Mouse (Mus musculus) embryonic facial prominence, embryonic 13.5 days (tissue): ENCODE data around the gene Abhd4. TPM values are rescaled to one million over a fixed set of nuclear protein-coding genes. Genes with fewer than 3 reads are reported as not detected.

Experiments
- ATAC-seq: fragments of 200-750 bp; cut with Nextera tagmentation; 2 replicates; pipeline ENCODE4 v1.8.0; 2017; ENCODE audit warnings: low read depth; ENCODE audit not compliant: insufficient number of reproducible peaks, insufficient read depth, low FRiP score, low TSS enrichment
- H3K27ac ChIP-seq: fragments of 300-500 bp; sonication (generic); 2 replicates; pipeline ENCODE4 v1.5.1; 2015; ENCODE audit warnings: moderate library complexity, mild to moderate bottlenecking, inconsistent platforms
- H3K27me3 ChIP-seq: fragments of 300-500 bp; sonication (generic); 2 replicates; pipeline ENCODE4 v1.6.1; 2015; ENCODE audit warnings: mild to moderate bottlenecking, inconsistent platforms
- H3K36me3 ChIP-seq: fragments of 300-500 bp; sonication (generic); 2 replicates; pipeline ENCODE4 v1.6.1; 2015; ENCODE audit warnings: mild to moderate bottlenecking, inconsistent platforms
- H3K4me1 ChIP-seq: fragments of 300-500 bp; sonication (generic); 2 replicates; pipeline ENCODE4 v1.6.1; 2015; ENCODE audit warnings: inconsistent platforms
- H3K4me2 ChIP-seq: fragments of 300-500 bp; sonication (generic); 2 replicates; pipeline ENCODE4 v1.6.1; 2015; ENCODE audit warnings: moderate library complexity, mild to moderate bottlenecking, inconsistent platforms
- H3K4me3 ChIP-seq: fragments of 300-500 bp; sonication (generic); 2 replicates; pipeline ENCODE4 v1.5.1; 2015; ENCODE audit warnings: mild to moderate bottlenecking, inconsistent platforms
- H3K9ac ChIP-seq: fragments of 300-500 bp; sonication (generic); 2 replicates; pipeline ENCODE4 v1.6.1; 2015; ENCODE audit warnings: mild to moderate bottlenecking, inconsistent platforms
- H3K9me3 ChIP-seq: fragments of 300-500 bp; sonication (generic); 2 replicates; pipeline ENCODE4 v1.6.1; 2016; ENCODE audit warnings: inconsistent platforms
- WGBS: fragments of 180-500 bp; shearing (Covaris S2); methylation state at CpG from one replicate; pipeline ENCODE4 v1.1.7; 2015; ENCODE audit warnings: mixed read lengths; 5-methylcytosine and 5-hydroxymethylcytosine counted together
- polyA plus RNA-seq: library from polyadenylated mRNA; unstranded; fragments of >200 nt; fragmentation: Nextera tagmentation; extraction: Ambion mirVana; gene quantifications from 2 replicates; pipeline ENCODE4 v1.2.1, GENCODE M21; 2015

Gene Abhd4
- polyA plus RNA-seq, 1 experiment from 2014 or later: 50.5 TPM

DNA sequence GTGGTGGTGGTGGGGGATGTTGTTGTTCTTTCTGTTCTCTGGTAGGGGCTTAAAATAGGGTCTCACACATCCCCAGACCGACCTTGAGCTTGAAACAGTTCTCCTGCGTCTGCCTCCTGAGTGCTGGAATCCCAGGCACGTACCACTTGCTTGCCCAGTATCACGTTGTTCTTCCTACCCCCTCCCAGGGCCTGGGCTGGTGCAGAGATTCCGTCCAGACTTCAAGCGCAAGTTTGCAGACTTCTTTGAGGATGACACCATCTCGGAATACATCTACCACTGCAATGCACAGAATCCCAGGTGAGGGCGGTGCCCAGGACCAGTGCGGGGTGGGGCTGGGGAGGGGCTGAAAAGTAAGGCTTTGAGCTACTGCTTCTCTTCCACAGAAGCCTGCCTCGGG lies 11.1 kb downstream of the Abhd4 start:
- no peak overlapping the region for H3K4me3 ChIP-seq
- peaks cover 71% of the 10 kb centered on the region for H3K36me3 ChIP-seq
- no peaks in the 10 kb centered on the region for H3K27me3 ChIP-seq
- H3K4me2 ChIP-seq: no peak overlapping the region
- peaks cover 5% of the 10 kb centered on the region for H3K4me1 ChIP-seq
- H3K9ac ChIP-seq: no peak overlapping the region
- ATAC-seq: no peak
- no peak overlapping the region for H3K27ac ChIP-seq
- WGBS: 44% methylated on average over 10 of the region's 10 CpGs
- H3K9me3 ChIP-seq: no peaks in the 10 kb centered on the region

DNA sequence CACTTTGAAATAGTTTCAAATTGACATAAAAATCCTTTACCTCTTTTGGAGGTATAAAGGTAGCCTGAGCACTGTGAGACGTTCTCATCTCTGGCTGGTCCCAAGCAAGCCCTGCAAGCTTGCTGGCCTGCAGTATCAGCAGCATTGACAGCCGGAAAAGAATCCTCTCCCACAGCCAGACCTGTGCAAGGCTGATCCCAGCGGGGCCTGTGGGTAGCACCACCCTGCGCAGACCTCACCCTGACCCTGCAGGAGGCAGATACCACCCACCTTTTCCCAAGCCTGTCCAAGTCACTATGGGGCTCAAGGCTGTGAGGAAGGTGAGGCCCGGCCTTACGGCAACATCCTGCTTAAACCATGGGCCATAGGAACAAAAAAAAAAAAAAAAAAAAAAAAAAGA lies 12.0 kb downstream of the Abhd4 start:
- H3K4me1 ChIP-seq: no peaks in the 10 kb centered on the region
- peaks cover 71% of the 10 kb centered on the region for H3K36me3 ChIP-seq
- H3K9me3 ChIP-seq: no peaks in the 10 kb centered on the region
- no peak overlapping the region for H3K4me2 ChIP-seq
- no peak overlapping the region for H3K4me3 ChIP-seq
- no peaks in the 10 kb centered on the region for H3K27me3 ChIP-seq
- no peak for ATAC-seq
- WGBS: 73% methylated on average over 6 of the region's 6 CpGs
- no peak overlapping the region for H3K27ac ChIP-seq
- H3K9ac ChIP-seq: no peak overlapping the region

DNA sequence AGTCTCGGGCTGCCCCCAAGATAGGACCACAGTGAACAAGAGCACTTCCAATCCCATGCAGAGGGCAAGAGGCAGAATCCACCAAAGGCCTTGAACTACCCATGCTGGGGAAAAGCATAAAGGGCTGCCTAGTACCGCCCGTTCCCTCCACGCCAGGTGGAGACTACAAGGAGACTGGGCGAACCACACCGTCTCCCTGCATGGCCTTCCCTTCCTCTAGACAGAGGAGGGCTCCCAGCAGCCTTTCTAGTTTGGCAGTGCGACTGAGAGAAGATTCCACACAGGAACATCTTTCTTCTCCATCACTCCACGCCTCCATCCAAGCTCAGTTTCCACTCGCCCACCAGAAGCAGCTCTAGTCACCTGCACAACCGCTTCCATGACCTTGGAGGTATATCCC lies 14.0 kb downstream of the Abhd4 start:
- no peak overlapping the region for H3K9ac ChIP-seq
- no peaks in the 10 kb centered on the region for H3K9me3 ChIP-seq
- H3K27me3 ChIP-seq: no peaks in the 10 kb centered on the region
- H3K36me3 ChIP-seq: peaks cover 57% of the 10 kb centered on the region
- WGBS: 90% methylated on average over 10 of the region's 10 CpGs
- H3K4me1 ChIP-seq: no peaks in the 10 kb centered on the region
- H3K4me3 ChIP-seq: no peak overlapping the region
- no peak overlapping the region for H3K27ac ChIP-seq
- no peak for ATAC-seq
- no peak overlapping the region for H3K4me2 ChIP-seq

DNA sequence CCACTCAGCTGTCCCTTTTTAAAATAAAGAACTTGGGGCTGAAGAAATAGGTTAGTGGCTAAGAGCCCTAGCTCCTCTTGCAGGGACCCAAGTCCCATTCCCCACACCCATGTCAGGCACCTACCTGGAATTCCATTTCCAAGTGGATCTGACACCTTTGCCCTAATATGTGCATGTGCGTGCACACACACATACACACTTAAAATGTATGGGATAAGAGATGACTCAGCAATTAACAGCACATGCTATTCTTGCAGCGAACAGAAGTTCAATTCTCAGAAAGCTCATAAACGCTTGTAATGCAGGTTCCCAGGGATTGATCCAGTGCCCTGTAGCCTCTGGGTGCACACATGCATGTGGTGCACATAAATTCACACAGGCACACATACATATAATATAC lies 15.6 kb downstream of the Abhd4 start:
- H3K27me3 ChIP-seq: no peaks in the 10 kb centered on the region
- H3K9me3 ChIP-seq: no peaks in the 10 kb centered on the region
- H3K36me3 ChIP-seq: peaks cover 43% of the 10 kb centered on the region
- H3K4me1 ChIP-seq: 0 out of 2 replicates have a peak, but pooled peaks cover 3% of the 10 kb centered on the region
- ATAC-seq: no peak
- H3K4me2 ChIP-seq: no peak overlapping the region
- H3K4me3 ChIP-seq: no peak overlapping the region
- H3K9ac ChIP-seq: no peak overlapping the region
- no peak overlapping the region for H3K27ac ChIP-seq
- 89% methylated on average over 3 of the region's 3 CpGs for WGBS

DNA sequence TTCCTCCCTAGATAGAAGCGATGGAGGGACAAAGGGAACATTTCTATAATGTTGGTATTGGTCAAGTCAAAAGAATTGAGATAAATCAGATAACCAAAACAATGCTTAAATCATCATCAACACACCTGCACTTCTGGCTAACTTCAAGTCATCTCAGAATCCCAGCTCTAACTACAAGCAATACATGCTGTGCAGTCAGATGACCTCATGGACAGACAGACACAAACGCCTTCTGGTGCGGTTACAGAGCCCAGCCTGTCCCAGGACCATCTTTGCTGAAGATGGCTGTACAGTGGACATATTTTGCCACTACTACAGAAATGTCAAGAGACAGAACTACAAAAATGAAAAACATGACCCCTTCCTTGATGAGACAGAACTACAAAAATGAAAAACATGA lies 16.4 kb downstream of the Abhd4 start:
- no peak overlapping the region for H3K27ac ChIP-seq
- no peak overlapping the region for H3K9ac ChIP-seq
- WGBS: 87% methylated on average over 3 of the region's 3 CpGs
- ATAC-seq: no peak
- no peak overlapping the region for H3K4me2 ChIP-seq
- 0 out of 2 replicates have a peak, but pooled peaks cover 3% of the 10 kb centered on the region for H3K4me1 ChIP-seq
- H3K36me3 ChIP-seq: peaks cover 36% of the 10 kb centered on the region
- no peak overlapping the region for H3K4me3 ChIP-seq
- no peaks in the 10 kb centered on the region for H3K27me3 ChIP-seq
- H3K9me3 ChIP-seq: no peaks in the 10 kb centered on the region

DNA sequence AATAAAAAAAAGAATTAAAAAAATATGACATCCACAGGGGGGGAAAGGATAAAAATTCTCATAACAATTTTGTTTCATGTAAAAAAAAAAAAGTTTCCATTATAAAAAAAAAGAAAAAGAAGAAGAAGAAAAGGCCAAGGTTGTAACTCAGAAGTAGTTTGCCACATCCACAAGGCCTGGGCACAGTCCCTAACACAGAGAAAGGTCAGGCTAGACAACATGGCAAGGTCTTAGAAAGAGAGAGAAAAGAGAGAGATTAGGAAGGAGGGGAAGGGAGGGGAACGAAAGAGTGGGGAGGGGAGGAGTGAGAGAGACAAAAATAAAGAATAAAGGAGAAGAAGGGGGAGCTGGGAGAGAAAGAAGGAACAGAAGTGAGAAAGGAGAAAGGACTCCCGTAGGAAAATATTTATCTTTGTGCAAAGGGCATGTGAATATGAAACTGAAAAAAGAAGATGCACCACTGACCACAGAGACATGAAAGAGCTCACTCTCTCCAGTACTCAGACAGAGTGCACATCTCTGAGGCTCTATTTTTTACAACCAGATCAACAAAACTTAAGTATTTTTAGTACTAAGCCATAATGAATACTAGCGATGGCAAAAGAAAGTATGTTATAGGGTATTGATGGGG lies 18.1 kb downstream of the Abhd4 start:
- Histone ChIP-seq H3K36me3 (peaks cover 26% of the 10 kb centered on the region), H3K9me3 (no peaks in the 10 kb centered on the region), H3K9ac (no peak overlapping the region), H3K4me1 (0 out of 2 replicates have a peak, but pooled peaks cover 3% of the 10 kb centered on the region), H3K4me3 (no peak overlapping the region), H3K27me3 (no peaks in the 10 kb centered on the region), H3K4me2 (no peak overlapping the region), H3K27ac (no peak overlapping the region)
- no peak for ATAC-seq
- WGBS: 74% methylated on average over 3 of the region's 3 CpGs

DNA sequence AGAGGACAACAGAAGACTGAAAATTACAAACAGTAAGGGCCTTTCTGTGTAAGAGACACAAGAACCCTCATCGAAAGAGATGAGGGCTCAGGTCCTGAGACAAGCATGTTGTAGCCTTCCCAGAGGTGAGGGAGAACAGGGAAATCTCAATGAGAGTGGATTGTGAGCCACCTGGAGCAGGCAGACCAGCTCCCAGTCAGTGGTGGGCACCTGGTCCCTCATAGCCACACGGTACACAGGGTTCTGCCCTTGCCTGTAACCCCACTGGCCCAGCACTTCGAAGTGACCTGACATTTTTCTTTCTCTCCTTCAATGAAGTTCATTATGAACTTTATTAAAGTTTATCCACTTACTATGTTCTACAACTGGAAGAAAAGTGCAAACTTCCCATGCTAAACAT lies 18.7 kb downstream of the Abhd4 start:
- no peaks in the 10 kb centered on the region for H3K9me3 ChIP-seq
- no peak for ATAC-seq
- H3K4me2 ChIP-seq: no peak overlapping the region
- WGBS: 95% methylated on average over 3 of the region's 3 CpGs
- H3K27me3 ChIP-seq: no peaks in the 10 kb centered on the region
- no peak overlapping the region for H3K9ac ChIP-seq
- H3K27ac ChIP-seq: no peak overlapping the region
- H3K36me3 ChIP-seq: peaks cover 20% of the 10 kb centered on the region
- H3K4me1 ChIP-seq: 0 out of 2 replicates have a peak, but pooled peaks cover 3% of the 10 kb centered on the region
- no peak overlapping the region for H3K4me3 ChIP-seq

DNA sequence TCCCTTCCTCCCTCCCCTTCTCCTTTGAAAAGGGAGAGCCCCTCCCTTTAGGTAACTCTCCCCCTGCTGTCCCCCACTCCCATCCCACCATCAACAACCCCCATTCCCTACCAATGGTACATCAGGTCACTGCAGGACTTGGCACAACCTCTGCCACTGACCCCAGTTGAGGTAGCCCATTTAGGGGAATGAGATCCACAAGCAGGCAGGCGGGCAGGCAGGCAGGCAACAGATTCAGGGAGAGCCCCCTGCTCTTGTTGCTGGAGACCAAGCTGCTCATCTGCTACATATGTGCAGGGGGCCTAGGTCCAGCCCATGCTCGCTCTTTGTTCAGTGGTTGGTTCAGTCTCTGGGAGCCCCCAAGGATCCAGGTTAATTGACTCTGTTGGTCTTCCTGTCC lies 22.5 kb downstream of the Abhd4 start:
- no peaks in the 10 kb centered on the region for H3K9me3 ChIP-seq
- 76% methylated on average over 2 of the region's 2 CpGs for WGBS
- H3K27ac ChIP-seq: no peak overlapping the region
- H3K4me3 ChIP-seq: no peak overlapping the region
- H3K4me1 ChIP-seq: 0 out of 2 replicates have a peak, but pooled peaks cover 3% of the 10 kb centered on the region
- H3K36me3 ChIP-seq: no peaks in the 10 kb centered on the region
- ATAC-seq: no peak
- no peaks in the 10 kb centered on the region for H3K27me3 ChIP-seq
- no peak overlapping the region for H3K4me2 ChIP-seq
- no peak overlapping the region for H3K9ac ChIP-seq

DNA sequence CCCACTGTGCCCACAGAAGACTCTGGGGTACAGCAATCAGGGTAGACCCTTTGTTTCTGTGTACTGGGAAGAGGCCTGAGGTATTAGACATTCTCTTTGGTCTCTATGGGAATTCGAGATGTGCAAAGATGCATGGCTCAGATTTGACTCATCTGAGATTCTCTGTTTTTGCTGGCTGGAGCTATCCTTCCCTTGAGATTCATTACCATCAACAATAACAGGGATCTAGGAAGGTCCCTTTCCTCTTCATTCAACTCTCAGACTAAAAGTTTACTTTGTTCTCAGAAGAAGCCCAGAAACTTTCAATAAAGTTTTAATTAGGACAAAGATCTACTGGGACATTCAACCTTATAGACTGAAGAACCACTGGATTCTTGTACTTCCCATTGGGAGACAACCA lies 30.9 kb downstream of the Abhd4 start, which contains the start of gene Olfr49:
Gene Olfr49 (minus strand): TSS at position 101 of the 400 bp plus-strand sequence.
- no peak within 1 kb of the TSS for H3K27ac ChIP-seq
- H3K9ac ChIP-seq: no peak within 1 kb of the TSS
- H3K9me3 ChIP-seq: no peaks in the 10 kb centered on the region
- H3K4me1 ChIP-seq: no peaks in the 10 kb centered on the region
- 83% methylated on average over 1 of the region's 1 CpGs for WGBS
- no peak within 1 kb of the TSS for H3K4me2 ChIP-seq
- ATAC-seq: no peak
- H3K4me3 ChIP-seq: no peak within 1 kb of the TSS
- H3K27me3 ChIP-seq: no peaks in the 10 kb centered on the region
- no peaks in the 10 kb centered on the region for H3K36me3 ChIP-seq

DNA sequence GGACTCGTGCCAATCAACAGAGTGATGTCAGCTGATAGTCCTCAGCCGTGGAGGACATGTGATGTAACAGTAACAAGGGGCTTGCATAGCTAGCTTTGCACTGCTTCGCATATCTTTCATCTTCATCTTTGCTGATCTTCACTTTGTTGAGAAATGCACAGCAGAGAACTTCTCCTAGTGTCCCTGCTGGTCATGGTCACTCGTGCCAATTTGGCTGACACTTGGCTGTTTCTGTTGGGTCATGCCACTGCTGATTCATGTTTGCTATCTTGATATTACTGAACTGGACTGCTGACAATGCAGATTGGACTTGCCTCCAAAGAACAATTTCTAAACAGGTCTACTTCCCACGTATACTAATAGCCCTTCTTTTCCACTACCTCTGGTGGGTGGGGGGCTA lies 46.1 kb downstream of the Abhd4 start:
- Histone ChIP-seq H3K27ac (no peak overlapping the region), H3K4me1 (no peaks in the 10 kb centered on the region), H3K9ac (no peak overlapping the region), H3K4me2 (no peak overlapping the region), H3K9me3 (0 out of 2 replicates have a peak, but pooled peaks cover 5% of the 10 kb centered on the region), H3K36me3 (no peaks in the 10 kb centered on the region), H3K4me3 (no peak overlapping the region), H3K27me3 (no peaks in the 10 kb centered on the region)
- no peak for ATAC-seq
- 82% methylated on average over 5 of the region's 5 CpGs for WGBS

DNA sequence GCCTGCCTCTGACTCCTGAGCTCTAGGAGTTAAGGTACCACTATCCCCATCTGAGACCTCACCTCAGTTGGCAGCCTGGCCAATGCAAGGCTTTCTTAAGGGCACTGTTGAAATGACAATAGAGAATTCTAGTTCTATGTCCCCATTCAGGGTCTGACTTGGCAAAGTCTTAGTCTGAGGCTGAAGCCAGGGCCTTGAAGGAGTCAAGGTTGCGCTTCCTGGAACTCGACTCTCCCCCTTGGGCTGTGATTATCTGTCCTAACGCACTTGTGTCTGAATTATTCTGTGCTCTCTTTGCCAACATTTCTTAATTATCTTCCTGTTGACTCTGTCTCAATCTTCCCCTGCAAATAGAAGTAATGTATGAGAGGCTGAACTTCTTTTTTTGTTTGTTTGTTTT lies 46.7 kb downstream of the Abhd4 start:
- H3K27me3 ChIP-seq: no peaks in the 10 kb centered on the region
- no peak overlapping the region for H3K4me3 ChIP-seq
- H3K36me3 ChIP-seq: no peaks in the 10 kb centered on the region
- WGBS: 86% methylated on average over 3 of the region's 3 CpGs
- H3K27ac ChIP-seq: no peak overlapping the region
- H3K4me2 ChIP-seq: no peak overlapping the region
- no peak for ATAC-seq
- no peaks in the 10 kb centered on the region for H3K4me1 ChIP-seq
- H3K9ac ChIP-seq: no peak overlapping the region
- H3K9me3 ChIP-seq: 0 out of 2 replicates have a peak, but pooled peaks cover 5% of the 10 kb centered on the region

DNA sequence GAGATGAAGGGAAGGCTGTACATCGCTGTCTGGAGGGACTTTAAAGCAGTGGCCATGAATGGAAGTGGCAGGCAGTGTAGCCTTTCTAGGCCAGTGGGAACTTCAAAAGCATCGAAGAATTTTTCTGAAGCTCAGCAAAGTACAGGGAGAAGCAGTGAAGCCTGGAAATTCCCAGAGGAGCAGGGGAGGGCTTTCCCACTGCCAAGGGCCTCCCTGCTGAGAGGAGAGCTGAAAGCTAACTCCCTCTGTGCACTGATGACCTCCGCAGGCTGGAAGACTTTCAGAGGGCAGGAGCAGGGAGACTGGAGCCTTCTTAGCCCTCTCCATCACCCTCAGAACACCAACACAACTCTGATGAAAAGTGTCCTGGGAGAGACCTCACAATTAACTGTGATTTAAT lies 57.8 kb downstream of the Abhd4 start:
- Histone ChIP-seq H3K4me3 (no peak overlapping the region), H3K27ac (no peak overlapping the region), H3K27me3 (no peaks in the 10 kb centered on the region), H3K9me3 (no peaks in the 10 kb centered on the region), H3K4me1 (peaks cover 5% of the 10 kb centered on the region; the same call in 1 of the 2 replicates), H3K36me3 (no peaks in the 10 kb centered on the region), H3K4me2 (no peak overlapping the region), H3K9ac (no peak overlapping the region)
- WGBS: 24% methylated on average over 3 of the region's 3 CpGs
- no peak for ATAC-seq
